Mouse (Mus musculus) CD4-positive naive resting alpha-beta T cell, adult 76 days (primary cell): ENCODE data around the gene Rtn4rl2. TPM values are rescaled to one million over a fixed set of nuclear protein-coding genes. Genes with fewer than 3 reads are reported as not detected.

Experiments
- total RNA-seq: library from RNA; stranded (reverse); gene quantifications from one replicate; pipeline ENCODE4 v1.2.4, GENCODE M21; 2023

Gene Rtn4rl2
- not detected for total RNA-seq

DNA sequence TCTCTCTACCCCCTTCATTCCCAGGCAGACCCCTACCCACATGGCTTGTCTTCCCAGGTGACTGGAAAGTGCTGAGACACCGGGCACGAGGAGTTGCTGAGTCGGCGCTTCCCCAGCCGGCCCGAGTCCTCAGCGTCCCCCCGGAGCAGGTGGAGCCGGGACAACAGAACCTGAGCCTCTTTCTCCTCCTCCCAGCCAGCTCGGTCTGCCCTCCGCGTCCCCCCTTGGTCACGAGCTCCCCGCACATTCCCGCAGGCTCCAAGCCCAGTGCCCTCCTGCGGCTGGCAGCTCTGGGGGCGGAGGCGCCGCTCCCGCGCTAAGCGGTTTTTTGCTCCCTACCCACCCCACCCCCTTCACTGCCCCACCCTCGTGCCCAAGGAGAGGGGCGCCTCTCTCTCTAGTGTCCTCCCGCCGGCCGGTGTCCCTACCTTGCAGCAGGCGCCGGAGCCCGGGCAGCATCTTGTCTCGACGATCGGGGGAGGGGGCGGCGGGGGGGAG, at the start of gene Rtn4rl2:
Gene Rtn4rl2, minus strand, starts transcription at position 477 of the 498 bp plus-strand sequence.

DNA sequence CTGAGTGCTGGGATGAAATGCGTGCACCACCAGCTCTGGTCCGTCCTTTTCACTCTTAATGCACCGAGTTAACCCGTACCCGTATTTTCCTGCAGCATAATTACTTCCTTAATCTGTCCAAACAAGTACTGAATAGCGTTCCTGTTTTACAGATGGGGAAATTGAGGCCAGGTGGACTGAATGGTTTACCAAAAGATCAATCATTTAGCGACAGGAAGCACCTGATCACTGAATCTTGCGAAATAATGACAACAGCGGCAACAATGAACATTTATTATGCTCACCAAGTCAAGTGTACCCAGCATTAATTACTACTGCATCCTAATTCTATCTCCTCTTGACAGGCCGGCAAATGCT, 47.9 kb downstream of the Rtn4rl2 start, which contains the start of gene Slc43a1:
Gene Slc43a1, plus strand, starts transcription at position 258 of the 357 bp plus-strand sequence.

GRCm38 (mm10) chr2:84826488-84827282, 59.8 kb downstream of the Rtn4rl2 start, which contains the start of gene Timm10:
TSS of gene Timm10 (plus strand) at chr2:84826997.

GRCm38 (mm10) chr2:84822552-84822951, 64.0 kb downstream of the Rtn4rl2 start, which contains the start of gene Smtnl1:
TSS of gene Smtnl1 (minus strand) at chr2:84822652.

Other genes with a start within 250 kb of the Rtn4rl2 start
- gene Ctnnd1, start 235.9 kb downstream of the Rtn4rl2 start, total RNA-seq, result 1.4 TPM
- 0.18 TPM for gene Btbd18, start 227.6 kb downstream of the Rtn4rl2 start, total RNA-seq
- 36.1 TPM for gene Selenoh, start 215.9 kb downstream of the Rtn4rl2 start, total RNA-seq
- gene Gm28635, start 208.7 kb downstream of the Rtn4rl2 start, total RNA-seq, result not detected
- 12.3 TPM for gene Med19, start 208.3 kb downstream of the Rtn4rl2 start, total RNA-seq
- 29.7 TPM for gene Tmx2, start 207.6 kb downstream of the Rtn4rl2 start, total RNA-seq
- 53.3 TPM for gene Zdhhc5, start 171.5 kb downstream of the Rtn4rl2 start, total RNA-seq
- 28.8 TPM for gene Clp1, start 159.4 kb downstream of the Rtn4rl2 start, total RNA-seq
- gene Ypel4, start 152.7 kb downstream of the Rtn4rl2 start, total RNA-seq, result 1.9 TPM
- gene Gm19426, start 143.1 kb downstream of the Rtn4rl2 start, total RNA-seq, result not detected
- gene Serping1, start 111.3 kb downstream of the Rtn4rl2 start, total RNA-seq, result not detected
- 13.1 TPM for gene Ube2l6, start 87.9 kb downstream of the Rtn4rl2 start, total RNA-seq
- gene Smtnl1, start 64.1 kb downstream of the Rtn4rl2 start, total RNA-seq, result not detected
- gene Timm10, start 59.7 kb downstream of the Rtn4rl2 start, total RNA-seq, result 9.4 TPM
- 1.4 TPM for gene Slc43a1, start 47.9 kb downstream of the Rtn4rl2 start, total RNA-seq
- gene Slc43a3, start 49.9 kb upstream of the Rtn4rl2 start, total RNA-seq, result 2.4 TPM
- 3.1 TPM for gene Prg2, start 93.8 kb upstream of the Rtn4rl2 start, total RNA-seq
- not detected for gene Prg3, start 101.5 kb upstream of the Rtn4rl2 start, total RNA-seq
- 161 TPM for gene Ssrp1, start 150.5 kb upstream of the Rtn4rl2 start, total RNA-seq
- 0.88 TPM for gene P2rx3, start 150.8 kb upstream of the Rtn4rl2 start, total RNA-seq
- gene Tnks1bp1, start 161.3 kb upstream of the Rtn4rl2 start, total RNA-seq, result 29.9 TPM
- not detected for gene Aplnr, start 249.5 kb upstream of the Rtn4rl2 start, total RNA-seq